Mouse (Mus musculus): ENCODE data around the gene Pcsk5.

GRCm38 (mm10) chr19:17606093-17606492, 231.3 kb downstream of the Pcsk5 start:
- no peak for TF ChIP-seq GATA1 (IDR thresholded peaks at IDR 0.05; ENCODE audit: borderline replicate concordance, low read length)
- no peak for TF ChIP-seq CTCF (IDR thresholded peaks at IDR 0.05; ENCODE audit: low read depth, low read length)
- no peak for TF ChIP-seq TAL1 (conservative IDR thresholded peaks at IDR 0.05; ENCODE audit: low read depth, low read length)
- no peak for TF ChIP-seq POLR2AphosphoS5 (IDR thresholded peaks at IDR 0.05; ENCODE audit: insufficient replicate concordance, low read depth, low read length)
- no peak for TF ChIP-seq GATA2 (IDR thresholded peaks at IDR 0.05; ENCODE audit: borderline replicate concordance, low read depth, low read length)

All from G1E (cell line).